Mouse (Mus musculus): ENCODE measurements around the gene Noa1.

The Noa1 gene

GRCm38 (mm10) chr5:77287901-77288300 is 22.0 kb downstream of the Noa1 start:
- no peak for DNase-seq

- DNase-seq, result no peak
Measured at GRCm38 (mm10) chr5:77286904-77287303, 23.0 kb downstream of the Noa1 start.

GRCm38 (mm10) chr5:77285685-77286084 is 24.2 kb downstream of the Noa1 start:
- no peak for DNase-seq

- peak; percentile 20 for DNase-seq
Measured at GRCm38 (mm10) chr5:77282242-77282641, 27.6 kb downstream of the Noa1 start.

GRCm38 (mm10) chr5:77281518-77282174 is 28.2 kb downstream of the Noa1 start:
- DNase-seq, result peak; percentile 5

GRCm38 (mm10) chr5:77277204-77277603 is 32.7 kb downstream of the Noa1 start:
- no peak for DNase-seq

- DNase-seq, result no peak
Measured at GRCm38 (mm10) chr5:77275950-77276349, 33.9 kb downstream of the Noa1 start.

- no peak for DNase-seq
Measured at GRCm38 (mm10) chr5:77273151-77273550, 36.7 kb downstream of the Noa1 start.

- no peak for DNase-seq
Measured at GRCm38 (mm10) chr5:77269399-77269798, 40.5 kb downstream of the Noa1 start.

- DNase-seq, result no peak
Measured at GRCm38 (mm10) chr5:77267957-77268624, 41.8 kb downstream of the Noa1 start.

- DNase-seq, result no peak
Measured at GRCm38 (mm10) chr5:77267441-77267840, 42.4 kb downstream of the Noa1 start.

GRCm38 (mm10) chr5:77266886-77267401 is 42.9 kb downstream of the Noa1 start:
- no peak for DNase-seq

- DNase-seq, result peak; percentile 7
Measured at GRCm38 (mm10) chr5:77266066-77266885, 43.6 kb downstream of the Noa1 start.

GRCm38 (mm10) chr5:77265671-77266065 is 44.2 kb downstream of the Noa1 start:
- peak; percentile 11 for DNase-seq

- DNase-seq, result peak; percentile 24
Measured at GRCm38 (mm10) chr5:77265081-77265670, 44.7 kb downstream of the Noa1 start, which contains the start of gene Rest. Rest (plus strand) TSS chr5:77265491.

GRCm38 (mm10) chr5:77262105-77262504 is 47.8 kb downstream of the Noa1 start:
- DNase-seq, result no peak

- no peak for DNase-seq
Measured at GRCm38 (mm10) chr5:77261137-77261536, 48.7 kb downstream of the Noa1 start.

- no peak for DNase-seq
Measured at GRCm38 (mm10) chr5:77260141-77260540, 49.7 kb downstream of the Noa1 start.

- DNase-seq, result no peak
Measured at GRCm38 (mm10) chr5:77259315-77259714, 50.6 kb downstream of the Noa1 start.

- DNase-seq, result no peak
Measured at GRCm38 (mm10) chr5:77257603-77258002, 52.3 kb downstream of the Noa1 start.

- DNase-seq, result no peak
Measured at GRCm38 (mm10) chr5:77254402-77254801, 55.5 kb downstream of the Noa1 start.

GRCm38 (mm10) chr5:77253154-77253553 is 56.7 kb downstream of the Noa1 start:
- DNase-seq, result no peak

Data from cerebellum, adult 8-10 months (tissue).